Mouse (Mus musculus) liver, embryonic 14.5 days (tissue): ENCODE measurements at regions not wholly inside any gene's neighbourhood (a gene's known extent, or its start where the extent isn't known, plus 50 kb on each side); places are given as distances from the start of the nearest gene placed in this dataset.

ENCODE experiments used
- CTCF ChIP-seq: IDR thresholded peaks from 2 replicates; pipeline ENCODE4 v1.5.1; 2016; ENCODE audit warnings: antibody characterized with exemption, low read depth, control low read depth
- EP300 ChIP-seq: IDR thresholded peaks from 2 replicates; pipeline ENCODE4 v1.6.1; 2016; ENCODE audit warnings: antibody characterized with exemption, low read depth

GRCm38 (mm10) chr7:134448831-134449230 is 63.4 kb upstream of the D7Ertd443e start:
- TF ChIP-seq CTCF (no peak), EP300 (no peak)
